Mouse (Mus musculus): ENCODE measurements around the gene Wwc2. TPM values are rescaled to one million over a fixed set of nuclear protein-coding genes. Genes with fewer than 3 reads are reported as not detected.

Gene Wwc2
- polyA plus RNA-seq, 1 experiment, result 7.7 TPM

- Histone ChIP-seq H3ac (ENCODE audit: control insufficient read depth, insufficient read length) (no peak overlapping the region), H3K4me3 (no peak overlapping the region), H3K79me2 (ENCODE audit: control insufficient read depth, insufficient read depth) (peaks cover 4% of the 10 kb centered on the region), H3K4me2 (ENCODE audit: low read depth) (no peak overlapping the region), H3K36me3 (ENCODE audit: control insufficient read depth, insufficient read depth) (no peaks in the 10 kb centered on the region), H3K27me3 (ENCODE audit: control insufficient read depth, insufficient read depth, insufficient read length) (no peaks in the 10 kb centered on the region)
- no peak for TF ChIP-seq SRF (IDR thresholded peaks at IDR 0.05; ENCODE audit: control insufficient read depth, insufficient read length, low read depth)
- no peak for TF ChIP-seq MAX (IDR thresholded peaks at IDR 0.05; ENCODE audit: low read depth)
- no peak for TF ChIP-seq USF1 (IDR thresholded peaks at IDR 0.05; ENCODE audit: low read depth)
- TF ChIP-seq REST (IDR thresholded peaks at IDR 0.05; ENCODE audit: insufficient read depth, insufficient read length), result no peak
- TF ChIP-seq MYOG (IDR thresholded peaks at IDR 0.05; ENCODE audit: control insufficient read depth in 1 of 3, insufficient read depth in 1 of 3, insufficient read length in 2 of 3, low read depth in 2 of 3), result no peak
- no peak for TF ChIP-seq TCF12 (IDR thresholded peaks at IDR 0.05; ENCODE audit: insufficient read depth, poor library complexity, severe bottlenecking)
- TF ChIP-seq MYOD1 (IDR thresholded peaks at IDR 0.05; ENCODE audit: control insufficient read depth in 1 of 3, insufficient read length in 2 of 3, low read depth in 2 of 3), result no peak
Observed at GRCm38 (mm10) chr8:47914161-47914560, 76.6 kb downstream of the Wwc2 start.

GRCm38 (mm10) chr8:47913621-47914020 lies 77.1 kb downstream of the Wwc2 start:
- no peak overlapping the region for H3K4me2 ChIP-seq (ENCODE audit: low read depth)
- H3K27me3 ChIP-seq (ENCODE audit: control insufficient read depth, insufficient read depth, insufficient read length), result no peaks in the 10 kb centered on the region
- H3ac ChIP-seq (ENCODE audit: control insufficient read depth, insufficient read length), result no peak overlapping the region
- no peaks in the 10 kb centered on the region for H3K36me3 ChIP-seq (ENCODE audit: control insufficient read depth, insufficient read depth)
- peaks cover 7% of the 10 kb centered on the region for H3K79me2 ChIP-seq (ENCODE audit: control insufficient read depth, insufficient read depth)
- no peak overlapping the region for H3K4me3 ChIP-seq
- TF ChIP-seq SRF (IDR thresholded peaks at IDR 0.05; ENCODE audit: control insufficient read depth, insufficient read length, low read depth) (no peak), MYOD1 (IDR thresholded peaks at IDR 0.05; ENCODE audit: control insufficient read depth in 1 of 3, insufficient read length in 2 of 3, low read depth in 2 of 3) (no peak), TCF12 (IDR thresholded peaks at IDR 0.05; ENCODE audit: insufficient read depth, poor library complexity, severe bottlenecking) (no peak), E2F4 (IDR thresholded peaks at IDR 0.05; ENCODE audit: insufficient read depth) (no peak), POLR2AphosphoS2 (IDR thresholded peaks at IDR 0.05; ENCODE audit: insufficient read length, low read depth) (no peak), USF1 (IDR thresholded peaks at IDR 0.05; ENCODE audit: low read depth) (no peak), CEBPB (IDR thresholded peaks at IDR 0.05; ENCODE audit: insufficient read depth, poor library complexity, severe bottlenecking) (no peak), MAX (IDR thresholded peaks at IDR 0.05; ENCODE audit: low read depth) (no peak), POLR2A (IDR thresholded peaks at IDR 0.05; ENCODE audit: insufficient read length, low read depth) (no peak), REST (IDR thresholded peaks at IDR 0.05; ENCODE audit: insufficient read depth, insufficient read length) (no peak), MYOG (IDR thresholded peaks at IDR 0.05; ENCODE audit: control insufficient read depth in 1 of 3, insufficient read depth in 1 of 3, insufficient read length in 2 of 3, low read depth in 2 of 3) (no peak)

- Histone ChIP-seq H3K36me3 (ENCODE audit: control insufficient read depth, insufficient read depth) (no peaks in the 10 kb centered on the region), H3K4me3 (no peak overlapping the region), H3ac (ENCODE audit: control insufficient read depth, insufficient read length) (no peak overlapping the region), H3K27me3 (ENCODE audit: control insufficient read depth, insufficient read depth, insufficient read length) (no peaks in the 10 kb centered on the region), H3K4me2 (ENCODE audit: low read depth) (no peak overlapping the region), H3K79me2 (ENCODE audit: control insufficient read depth, insufficient read depth) (peaks cover 10% of the 10 kb centered on the region)
- TF ChIP-seq TCF12 (IDR thresholded peaks at IDR 0.05; ENCODE audit: insufficient read depth, poor library complexity, severe bottlenecking) (no peak), POLR2AphosphoS2 (IDR thresholded peaks at IDR 0.05; ENCODE audit: insufficient read length, low read depth) (no peak), POLR2A (IDR thresholded peaks at IDR 0.05; ENCODE audit: insufficient read length, low read depth) (no peak), TCF3 (IDR thresholded peaks at IDR 0.05; ENCODE audit: insufficient read length, low read depth) (no peak), SRF (IDR thresholded peaks at IDR 0.05; ENCODE audit: control insufficient read depth, insufficient read length, low read depth) (no peak), USF1 (IDR thresholded peaks at IDR 0.05; ENCODE audit: low read depth) (no peak), MAX (IDR thresholded peaks at IDR 0.05; ENCODE audit: low read depth) (no peak), REST (IDR thresholded peaks at IDR 0.05; ENCODE audit: insufficient read depth, insufficient read length) (no peak), CEBPB (IDR thresholded peaks at IDR 0.05; ENCODE audit: insufficient read depth, poor library complexity, severe bottlenecking) (no peak)
Observed at GRCm38 (mm10) chr8:47909681-47910080, 81.0 kb downstream of the Wwc2 start.

- Histone ChIP-seq H3K4me2 (ENCODE audit: low read depth) (no peak overlapping the region), H3K27me3 (ENCODE audit: control insufficient read depth, insufficient read depth, insufficient read length) (no peaks in the 10 kb centered on the region), H3K4me3 (no peak overlapping the region), H3ac (ENCODE audit: control insufficient read depth, insufficient read length) (no peak overlapping the region), H3K36me3 (ENCODE audit: control insufficient read depth, insufficient read depth) (no peaks in the 10 kb centered on the region), H3K79me2 (ENCODE audit: control insufficient read depth, insufficient read depth) (peaks cover 26% of the 10 kb centered on the region)
- no peak for TF ChIP-seq REST (IDR thresholded peaks at IDR 0.05; ENCODE audit: insufficient read depth, insufficient read length)
- TF ChIP-seq USF1 (IDR thresholded peaks at IDR 0.05; ENCODE audit: low read depth), result no peak
- no peak for TF ChIP-seq POLR2AphosphoS2 (IDR thresholded peaks at IDR 0.05; ENCODE audit: insufficient read length, low read depth)
- TF ChIP-seq TCF3 (IDR thresholded peaks at IDR 0.05; ENCODE audit: insufficient read length, low read depth), result no peak
Observed at GRCm38 (mm10) chr8:47907056-47907455, 83.7 kb downstream of the Wwc2 start.

- Histone ChIP-seq H3K36me3 (ENCODE audit: control insufficient read depth, insufficient read depth) (no peaks in the 10 kb centered on the region), H3K27me3 (ENCODE audit: control insufficient read depth, insufficient read depth, insufficient read length) (no peaks in the 10 kb centered on the region), H3K79me2 (ENCODE audit: control insufficient read depth, insufficient read depth) (peaks cover 27% of the 10 kb centered on the region), H3ac (ENCODE audit: control insufficient read depth, insufficient read length) (no peak overlapping the region), H3K4me2 (ENCODE audit: low read depth) (no peak overlapping the region), H3K4me3 (no peak overlapping the region)
- TF ChIP-seq MAX (IDR thresholded peaks at IDR 0.05; ENCODE audit: low read depth) (no peak), MYOG (IDR thresholded peaks at IDR 0.05; ENCODE audit: control insufficient read depth in 1 of 3, insufficient read depth in 1 of 3, insufficient read length in 2 of 3, low read depth in 2 of 3) (no peak), TCF12 (IDR thresholded peaks at IDR 0.05; ENCODE audit: insufficient read depth, poor library complexity, severe bottlenecking) (no peak), E2F4 (IDR thresholded peaks at IDR 0.05; ENCODE audit: insufficient read depth) (no peak), SRF (IDR thresholded peaks at IDR 0.05; ENCODE audit: control insufficient read depth, insufficient read length, low read depth) (no peak), USF1 (IDR thresholded peaks at IDR 0.05; ENCODE audit: low read depth) (no peak), POLR2AphosphoS2 (IDR thresholded peaks at IDR 0.05; ENCODE audit: insufficient read length, low read depth) (no peak), POLR2A (IDR thresholded peaks at IDR 0.05; ENCODE audit: insufficient read length, low read depth) (no peak), REST (IDR thresholded peaks at IDR 0.05; ENCODE audit: insufficient read depth, insufficient read length) (no peak), MYOD1 (IDR thresholded peaks at IDR 0.05; ENCODE audit: control insufficient read depth in 1 of 3, insufficient read length in 2 of 3, low read depth in 2 of 3) (no peak), TCF3 (IDR thresholded peaks at IDR 0.05; ENCODE audit: insufficient read length, low read depth) (no peak), CEBPB (IDR thresholded peaks at IDR 0.05; ENCODE audit: insufficient read depth, poor library complexity, severe bottlenecking) (no peak)
Observed at GRCm38 (mm10) chr8:47906142-47906541, 84.6 kb downstream of the Wwc2 start.

Data from myocyte (in vitro differentiated cells).